Mouse (Mus musculus): Measurements from ENCODE around the gene Cd93. TPM values are rescaled to one million over a fixed set of nuclear protein-coding genes. Genes with fewer than 3 reads are reported as not detected.

Gene Cd93
- polyA plus RNA-seq (2012; fragmentation: generic; extraction: Trizol): 0.12 TPM

- no peaks in the 10 kb centered on the region for H3K27me3 ChIP-seq (ENCODE audit: control insufficient read depth, insufficient read depth, insufficient read length)
- no peak within 1 kb of the TSS for H3K4me2 ChIP-seq (ENCODE audit: low read depth)
- TF ChIP-seq MAX (IDR thresholded peaks at IDR 0.05; ENCODE audit: low read depth) (no peak), E2F4 (IDR thresholded peaks at IDR 0.05; ENCODE audit: insufficient read depth) (no peak), POLR2A (IDR thresholded peaks at IDR 0.05; ENCODE audit: insufficient read length, low read depth) (no peak), POLR2AphosphoS2 (IDR thresholded peaks at IDR 0.05; ENCODE audit: insufficient read length, low read depth) (no peak), TCF12 (IDR thresholded peaks at IDR 0.05; ENCODE audit: insufficient read depth, poor library complexity, severe bottlenecking) (no peak), MYOD1 (IDR thresholded peaks at IDR 0.05; ENCODE audit: control insufficient read depth in 1 of 3, insufficient read length in 2 of 3, low read depth in 2 of 3) (no peak), SRF (IDR thresholded peaks at IDR 0.05; ENCODE audit: control insufficient read depth, insufficient read length, low read depth) (no peak), CEBPB (IDR thresholded peaks at IDR 0.05; ENCODE audit: insufficient read depth, poor library complexity, severe bottlenecking) (no peak), REST (IDR thresholded peaks at IDR 0.05; ENCODE audit: insufficient read depth, insufficient read length) (no peak), MYOG (IDR thresholded peaks at IDR 0.05; ENCODE audit: control insufficient read depth in 1 of 3, insufficient read depth in 1 of 3, insufficient read length in 2 of 3, low read depth in 2 of 3) (no peak), USF1 (IDR thresholded peaks at IDR 0.05; ENCODE audit: low read depth) (no peak), TCF3 (IDR thresholded peaks at IDR 0.05; ENCODE audit: insufficient read length, low read depth) (no peak)
- H3K79me2 ChIP-seq (ENCODE audit: control insufficient read depth, insufficient read depth): no peaks in the 10 kb centered on the region
- no peaks in the 10 kb centered on the region for H3K36me3 ChIP-seq (ENCODE audit: control insufficient read depth, insufficient read depth)
- H3ac ChIP-seq (ENCODE audit: control insufficient read depth, insufficient read length): no peak within 1 kb of the TSS
- H3K4me3 ChIP-seq: no peak within 1 kb of the TSS
These were observed at the start of gene Cd93 for GRCm38 (mm10) chr2:148443249-148443958. Cd93 (minus strand) TSS chr2:148443563.

GRCm38 (mm10) chr2:148492108-148492507 is 48.7 kb upstream of the Cd93 start:
- no peaks in the 10 kb centered on the region for H3K36me3 ChIP-seq (ENCODE audit: control insufficient read depth, insufficient read depth)
- no peak overlapping the region for H3K4me2 ChIP-seq (ENCODE audit: low read depth)
- no peaks in the 10 kb centered on the region for H3K27me3 ChIP-seq (ENCODE audit: control insufficient read depth, insufficient read depth, insufficient read length)

GRCm38 (mm10) chr2:148490150-148490549 is 46.8 kb upstream of the Cd93 start:
- no peaks in the 10 kb centered on the region for H3K36me3 ChIP-seq (ENCODE audit: control insufficient read depth, insufficient read depth)
- TF ChIP-seq POLR2AphosphoS2 (IDR thresholded peaks at IDR 0.05; ENCODE audit: insufficient read length, low read depth) (no peak), TCF12 (IDR thresholded peaks at IDR 0.05; ENCODE audit: insufficient read depth, poor library complexity, severe bottlenecking) (no peak), TCF3 (IDR thresholded peaks at IDR 0.05; ENCODE audit: insufficient read length, low read depth) (no peak), MYOG (IDR thresholded peaks at IDR 0.05; ENCODE audit: control insufficient read depth in 1 of 3, insufficient read depth in 1 of 3, insufficient read length in 2 of 3, low read depth in 2 of 3) (no peak), E2F4 (IDR thresholded peaks at IDR 0.05; ENCODE audit: insufficient read depth) (no peak), MAX (IDR thresholded peaks at IDR 0.05; ENCODE audit: low read depth) (no peak), SRF (IDR thresholded peaks at IDR 0.05; ENCODE audit: control insufficient read depth, insufficient read length, low read depth) (no peak), REST (IDR thresholded peaks at IDR 0.05; ENCODE audit: insufficient read depth, insufficient read length) (no peak), USF1 (IDR thresholded peaks at IDR 0.05; ENCODE audit: low read depth) (no peak), MYOD1 (IDR thresholded peaks at IDR 0.05; ENCODE audit: control insufficient read depth in 1 of 3, insufficient read length in 2 of 3, low read depth in 2 of 3) (no peak), CEBPB (IDR thresholded peaks at IDR 0.05; ENCODE audit: insufficient read depth, poor library complexity, severe bottlenecking) (no peak)
- H3ac ChIP-seq (ENCODE audit: control insufficient read depth, insufficient read length): no peak overlapping the region
- H3K27me3 ChIP-seq (ENCODE audit: control insufficient read depth, insufficient read depth, insufficient read length): no peaks in the 10 kb centered on the region
- H3K79me2 ChIP-seq (ENCODE audit: control insufficient read depth, insufficient read depth): no peaks in the 10 kb centered on the region
- H3K4me2 ChIP-seq (ENCODE audit: low read depth): no peak overlapping the region
- no peak overlapping the region for H3K4me3 ChIP-seq

More at GRCm38 (mm10) chr2:148492108-148492507, 48.7 kb upstream of the Cd93 start:
- H3ac ChIP-seq (ENCODE audit: control insufficient read depth, insufficient read length): no peak overlapping the region
- H3K4me3 ChIP-seq: no peak overlapping the region
- no peaks in the 10 kb centered on the region for H3K79me2 ChIP-seq (ENCODE audit: control insufficient read depth, insufficient read depth)
- TF ChIP-seq SRF (IDR thresholded peaks at IDR 0.05; ENCODE audit: control insufficient read depth, insufficient read length, low read depth) (no peak), TCF3 (IDR thresholded peaks at IDR 0.05; ENCODE audit: insufficient read length, low read depth) (no peak), MAX (IDR thresholded peaks at IDR 0.05; ENCODE audit: low read depth) (no peak), CEBPB (IDR thresholded peaks at IDR 0.05; ENCODE audit: insufficient read depth, poor library complexity, severe bottlenecking) (peak; percentile 91)

DNA sequence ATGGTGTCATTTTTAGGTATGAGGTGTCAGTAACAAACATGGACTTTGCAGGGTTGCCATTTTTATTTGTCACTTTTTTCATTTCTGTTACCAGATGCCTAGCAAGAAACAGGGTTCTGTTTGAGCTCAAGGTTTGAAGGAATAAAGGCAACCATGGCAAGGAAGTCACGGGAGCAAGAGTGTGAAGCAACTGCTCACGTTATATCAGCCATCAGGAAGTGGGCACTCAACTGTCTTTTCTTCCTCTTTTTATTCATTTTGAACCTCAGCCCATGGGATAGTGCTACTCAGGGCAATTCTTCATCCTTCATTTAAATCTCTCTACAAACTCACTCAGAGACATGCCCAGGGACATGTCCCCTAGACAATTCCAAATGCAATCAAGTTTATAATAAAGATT is 45.5 kb upstream of the Cd93 start:
- Histone ChIP-seq H3K79me2 (ENCODE audit: control insufficient read depth, insufficient read depth) (no peaks in the 10 kb centered on the region), H3K27me3 (ENCODE audit: control insufficient read depth, insufficient read depth, insufficient read length) (no peaks in the 10 kb centered on the region), H3ac (ENCODE audit: control insufficient read depth, insufficient read length) (no peak overlapping the region), H3K4me3 (no peak overlapping the region), H3K4me2 (ENCODE audit: low read depth) (no peak overlapping the region), H3K36me3 (ENCODE audit: control insufficient read depth, insufficient read depth) (no peaks in the 10 kb centered on the region)
- TF ChIP-seq MYOD1 (IDR thresholded peaks at IDR 0.05; ENCODE audit: control insufficient read depth in 1 of 3, insufficient read length in 2 of 3, low read depth in 2 of 3) (no peak), SRF (IDR thresholded peaks at IDR 0.05; ENCODE audit: control insufficient read depth, insufficient read length, low read depth) (no peak), POLR2AphosphoS2 (IDR thresholded peaks at IDR 0.05; ENCODE audit: insufficient read length, low read depth) (no peak), USF1 (IDR thresholded peaks at IDR 0.05; ENCODE audit: low read depth) (no peak), MAX (IDR thresholded peaks at IDR 0.05; ENCODE audit: low read depth) (no peak), E2F4 (IDR thresholded peaks at IDR 0.05; ENCODE audit: insufficient read depth) (no peak), TCF3 (IDR thresholded peaks at IDR 0.05; ENCODE audit: insufficient read length, low read depth) (no peak), TCF12 (IDR thresholded peaks at IDR 0.05; ENCODE audit: insufficient read depth, poor library complexity, severe bottlenecking) (no peak), REST (IDR thresholded peaks at IDR 0.05; ENCODE audit: insufficient read depth, insufficient read length) (no peak)

DNA sequence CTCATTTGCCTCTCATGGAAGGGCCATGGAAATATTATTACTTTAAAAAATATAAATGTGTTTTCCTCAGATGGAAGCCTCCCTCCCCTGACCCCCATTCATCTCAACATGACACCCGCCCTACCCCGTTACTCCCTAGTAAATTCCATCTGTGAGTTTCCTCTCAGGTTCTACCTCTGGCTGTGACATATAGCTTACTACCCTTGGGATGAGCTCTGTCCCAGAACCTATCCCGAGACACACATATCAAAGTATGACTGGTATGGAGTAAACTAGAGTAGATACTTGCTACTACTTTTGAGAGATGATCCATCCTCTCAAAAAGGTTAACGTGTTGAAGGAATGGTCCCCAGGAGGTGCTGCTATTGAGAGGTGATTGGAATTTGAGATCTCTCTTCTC is 42.2 kb upstream of the Cd93 start:
- H3K27me3 ChIP-seq (ENCODE audit: control insufficient read depth, insufficient read depth, insufficient read length): no peaks in the 10 kb centered on the region
- H3K4me3 ChIP-seq: no peak overlapping the region
- no peak for TF ChIP-seq POLR2A (IDR thresholded peaks at IDR 0.05; ENCODE audit: insufficient read length, low read depth)
- no peak for TF ChIP-seq TCF3 (IDR thresholded peaks at IDR 0.05; ENCODE audit: insufficient read length, low read depth)
- TF ChIP-seq TCF12 (IDR thresholded peaks at IDR 0.05; ENCODE audit: insufficient read depth, poor library complexity, severe bottlenecking): no peak
- no peak for TF ChIP-seq MAX (IDR thresholded peaks at IDR 0.05; ENCODE audit: low read depth)
- TF ChIP-seq SRF (IDR thresholded peaks at IDR 0.05; ENCODE audit: control insufficient read depth, insufficient read length, low read depth): no peak
- TF ChIP-seq MYOD1 (IDR thresholded peaks at IDR 0.05; ENCODE audit: control insufficient read depth in 1 of 3, insufficient read length in 2 of 3, low read depth in 2 of 3): no peak
- TF ChIP-seq CEBPB (IDR thresholded peaks at IDR 0.05; ENCODE audit: insufficient read depth, poor library complexity, severe bottlenecking): no peak
- no peak for TF ChIP-seq REST (IDR thresholded peaks at IDR 0.05; ENCODE audit: insufficient read depth, insufficient read length)
- no peak for TF ChIP-seq USF1 (IDR thresholded peaks at IDR 0.05; ENCODE audit: low read depth)
- TF ChIP-seq E2F4 (IDR thresholded peaks at IDR 0.05; ENCODE audit: insufficient read depth): no peak
- no peak for TF ChIP-seq POLR2AphosphoS2 (IDR thresholded peaks at IDR 0.05; ENCODE audit: insufficient read length, low read depth)

More for the DNA sequence above, 42.2 kb upstream of the Cd93 start:
- H3K4me2 ChIP-seq (ENCODE audit: low read depth): no peak overlapping the region
- H3ac ChIP-seq (ENCODE audit: control insufficient read depth, insufficient read length): no peak overlapping the region
- no peaks in the 10 kb centered on the region for H3K79me2 ChIP-seq (ENCODE audit: control insufficient read depth, insufficient read depth)
- no peaks in the 10 kb centered on the region for H3K36me3 ChIP-seq (ENCODE audit: control insufficient read depth, insufficient read depth)

Measured in myocyte (in vitro differentiated cells).